Mouse (Mus musculus) heart, embryonic 15.5 days (tissue): ENCODE data around the gene Eif2ak1. TPM values are rescaled to one million over a fixed set of nuclear protein-coding genes. Genes with fewer than 3 reads are reported as not detected.

Experiments
- ATAC-seq: fragments of 200-750 bp; cut with Nextera tagmentation; replicated peaks from 2 replicates; pipeline ENCODE4 v1.8.0; 2017; ENCODE audit warnings: low read depth, moderate TSS enrichment; ENCODE audit not compliant: insufficient number of reproducible peaks, insufficient read depth, low FRiP score
- H3K27ac ChIP-seq: fragments of 300-500 bp; sonication (generic); 2 replicates; pipeline ENCODE4 v1.5.1; 2015; ENCODE audit warnings: mild to moderate bottlenecking, inconsistent platforms
- H3K27me3 ChIP-seq: fragments of 300-500 bp; sonication (generic); 2 replicates; pipeline ENCODE4 v1.6.1; 2015; ENCODE audit warnings: inconsistent platforms
- H3K36me3 ChIP-seq: fragments of 300-500 bp; sonication (generic); 2 replicates; pipeline ENCODE4 v1.6.1; 2015; ENCODE audit warnings: mild to moderate bottlenecking, inconsistent platforms
- H3K4me1 ChIP-seq: fragments of 300-500 bp; sonication (generic); replicated peaks from 2 replicates; pipeline ENCODE4 v1.6.1; 2015; ENCODE audit warnings: inconsistent platforms
- H3K4me2 ChIP-seq: fragments of 300-500 bp; sonication (generic); 2 replicates; pipeline ENCODE4 v1.6.1; 2015; ENCODE audit warnings: inconsistent platforms, mild to moderate bottlenecking, moderate library complexity
- H3K4me3 ChIP-seq: fragments of 300-500 bp; sonication (generic); 2 replicates; pipeline ENCODE4 v1.5.1; 2015; ENCODE audit warnings: mild to moderate bottlenecking, inconsistent platforms
- H3K9ac ChIP-seq: fragments of 300-500 bp; sonication (generic); 2 replicates; pipeline ENCODE4 v1.6.1; 2015; ENCODE audit warnings: mild to moderate bottlenecking, inconsistent platforms
- H3K9me3 ChIP-seq: fragments of 300-500 bp; sonication (generic); replicated peaks from 2 replicates; pipeline ENCODE4 v1.6.1; 2016; ENCODE audit warnings: inconsistent platforms
- WGBS: fragments of 180-500 bp; shearing (Covaris S2); methylation state at CpG from one replicate; pipeline ENCODE4 v1.1.7; 2015; ENCODE audit warnings: mixed read lengths; 5-methylcytosine and 5-hydroxymethylcytosine counted together
- polyA plus RNA-seq: library from polyadenylated mRNA; unstranded; fragments of >200 nt; fragmentation: Nextera tagmentation; extraction: Ambion mirVana; gene quantifications from 2 replicates; pipeline ENCODE4 v1.2.1, GENCODE M21; 2015

Eif2ak1 gene
- polyA plus RNA-seq, 1 experiment from 2014 or later = 22.9 TPM

DNA sequence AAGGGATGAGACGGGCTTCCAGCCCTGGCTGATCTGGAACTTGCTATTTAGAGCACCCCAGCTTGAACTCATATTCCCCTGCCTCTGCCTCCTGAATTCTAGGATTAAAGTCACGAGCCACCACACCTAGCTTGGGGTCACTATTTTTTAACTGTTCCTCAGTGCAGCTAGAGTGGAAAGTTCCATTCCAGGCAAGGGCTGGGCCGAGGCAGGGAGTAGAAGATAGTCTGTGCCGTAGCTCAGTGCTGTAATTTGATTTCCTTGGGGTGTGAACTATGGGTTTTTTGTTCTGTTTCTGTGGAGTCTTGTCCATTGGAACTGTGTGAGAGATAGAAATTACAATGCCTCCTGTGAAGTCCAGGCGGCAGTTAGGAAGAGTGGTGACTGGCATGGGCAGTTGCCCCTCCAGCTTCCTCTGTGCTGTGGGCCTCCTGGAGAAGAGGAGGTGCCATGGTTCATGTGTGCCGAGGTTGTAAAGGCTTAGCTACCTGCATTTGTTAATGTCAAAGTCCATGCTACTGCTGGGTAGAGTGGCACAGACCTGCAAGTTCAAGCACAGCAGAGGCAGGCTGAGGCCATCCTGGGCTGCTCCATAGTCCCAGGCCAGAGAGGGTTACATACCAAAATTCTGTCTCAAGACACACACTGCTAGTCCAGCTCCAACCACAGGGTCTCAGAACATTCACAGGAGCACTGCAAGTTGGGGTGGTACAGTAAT lies 114.4 kb downstream of the Eif2ak1 start:
- H3K9me3 ChIP-seq = no peaks in the 10 kb centered on the region
- no peak overlapping the region for H3K4me3 ChIP-seq
- no peak overlapping the region for H3K9ac ChIP-seq
- H3K27ac ChIP-seq = no peak overlapping the region
- H3K36me3 ChIP-seq = peaks cover 37% of the 10 kb centered on the region
- ATAC-seq = no peak
- WGBS = 85% methylated on average over 6 of the region's 6 CpGs
- H3K27me3 ChIP-seq = no peaks in the 10 kb centered on the region
- H3K4me2 ChIP-seq = no peak overlapping the region
- H3K4me1 ChIP-seq = no peaks in the 10 kb centered on the region; the same call in 1 of the 2 replicates

DNA sequence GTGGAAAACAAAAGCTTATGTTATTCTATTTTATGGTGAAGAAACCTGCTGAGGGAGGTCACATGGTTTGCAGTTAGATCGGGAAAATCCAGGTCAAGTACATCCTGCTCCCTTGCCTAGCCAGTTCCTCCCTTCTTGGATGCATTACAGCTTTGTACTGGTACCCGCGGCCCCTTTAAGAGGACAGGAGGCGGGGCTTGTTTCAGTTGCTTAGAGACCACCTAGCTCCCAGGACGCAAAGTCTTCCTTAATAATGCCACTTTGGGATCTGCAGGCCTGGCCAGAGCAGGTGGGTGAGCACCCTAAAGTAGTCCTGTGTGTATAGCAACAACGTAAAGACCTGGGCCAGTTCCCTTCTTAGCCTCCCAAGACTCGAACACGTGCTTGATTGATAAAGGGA lies 115.2 kb downstream of the Eif2ak1 start, which contains the start of gene Rsph10b:
Gene Rsph10b, plus strand, starts transcription at position 205 of the 400 bp plus-strand sequence.
- WGBS = 18% methylated on average over 8 of the region's 8 CpGs
- Histone ChIP-seq H3K4me1 (no peaks in the 10 kb centered on the region; the same call in 1 of the 2 replicates), H3K9me3 (no peaks in the 10 kb centered on the region), H3K9ac (no peak within 1 kb of the TSS), H3K27me3 (no peaks in the 10 kb centered on the region), H3K36me3 (peaks cover 36% of the 10 kb centered on the region), H3K27ac (no peak within 1 kb of the TSS), H3K4me3 (no peak within 1 kb of the TSS), H3K4me2 (no peak within 1 kb of the TSS)
- no peak for ATAC-seq

DNA sequence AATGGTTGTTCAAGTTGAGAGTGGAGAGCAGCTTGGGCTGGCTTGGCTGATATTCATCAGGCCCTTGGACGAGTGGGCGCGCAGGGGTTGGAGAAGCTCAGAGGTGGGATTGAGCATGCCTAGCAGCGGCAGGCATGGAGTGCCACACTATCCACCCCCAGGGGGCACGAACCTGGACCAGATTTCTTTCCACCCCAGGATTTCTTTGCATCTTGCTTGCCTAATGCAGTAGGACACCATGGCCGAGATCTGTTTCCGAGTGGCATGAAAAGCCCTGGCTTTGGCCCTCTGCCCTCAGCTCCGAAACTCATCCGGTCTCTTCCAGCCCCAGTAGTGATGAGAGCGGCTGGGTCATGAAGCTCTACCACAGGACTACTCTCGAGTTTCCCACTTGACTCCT lies 115.8 kb downstream of the Eif2ak1 start:
- Histone ChIP-seq H3K4me1 (no peaks in the 10 kb centered on the region; the same call in 1 of the 2 replicates), H3K9ac (no peak overlapping the region), H3K36me3 (peaks cover 31% of the 10 kb centered on the region), H3K4me2 (no peak overlapping the region), H3K4me3 (no peak overlapping the region), H3K27ac (no peak overlapping the region), H3K27me3 (no peaks in the 10 kb centered on the region), H3K9me3 (no peaks in the 10 kb centered on the region)
- no peak for ATAC-seq
- 84% methylated on average over 11 of the region's 11 CpGs for WGBS

DNA sequence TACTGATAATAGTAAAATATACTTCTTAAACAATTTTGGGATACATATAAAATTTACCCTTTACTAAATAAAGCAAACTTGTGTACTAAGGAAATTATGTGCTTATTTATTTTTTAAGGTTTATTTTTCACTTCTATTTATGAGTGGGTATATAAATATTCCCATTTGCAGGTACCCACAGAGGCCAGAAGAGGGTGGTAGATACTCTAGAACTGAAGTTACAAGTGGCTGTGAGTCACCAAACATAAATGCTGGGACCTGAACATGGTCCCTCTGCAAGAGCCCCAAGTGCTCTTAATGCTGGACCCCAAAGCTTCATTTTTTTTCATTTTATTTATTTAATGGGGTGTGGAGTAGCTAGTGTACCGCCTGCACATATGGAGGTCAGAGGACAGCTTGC lies 116.3 kb downstream of the Eif2ak1 start:
- Histone ChIP-seq H3K9ac (no peak overlapping the region), H3K4me2 (no peak overlapping the region), H3K4me1 (no peaks in the 10 kb centered on the region; the same call in 1 of the 2 replicates), H3K27ac (no peak overlapping the region), H3K36me3 (peaks cover 27% of the 10 kb centered on the region), H3K4me3 (no peak overlapping the region), H3K9me3 (no peaks in the 10 kb centered on the region), H3K27me3 (no peaks in the 10 kb centered on the region)
- WGBS = 75% methylated on average over 1 of the region's 1 CpGs
- ATAC-seq = no peak

DNA sequence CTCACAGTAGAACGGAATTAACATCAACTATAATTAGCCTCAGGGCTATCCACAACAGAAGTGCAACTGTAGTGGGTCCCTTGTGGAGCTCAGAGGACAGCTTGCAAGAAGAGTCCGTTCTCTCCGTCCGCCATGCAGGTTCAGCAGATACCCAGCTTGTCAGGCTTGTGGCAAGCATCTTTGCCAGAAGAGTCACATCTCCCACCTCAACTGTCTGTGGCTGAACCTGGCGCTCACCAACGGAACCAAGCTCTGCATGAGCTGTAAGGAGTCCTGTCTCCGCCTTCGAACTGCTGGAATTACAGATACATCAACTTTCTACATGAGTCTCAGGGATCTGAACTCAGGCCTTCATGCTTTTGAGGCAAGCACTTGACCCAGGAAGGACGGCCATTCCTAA lies 118.6 kb downstream of the Eif2ak1 start:
- Histone ChIP-seq H3K9ac (no peak overlapping the region), H3K27ac (no peak overlapping the region), H3K9me3 (no peaks in the 10 kb centered on the region), H3K4me3 (no peak overlapping the region), H3K4me1 (no peaks in the 10 kb centered on the region; the same call in 1 of the 2 replicates), H3K36me3 (peaks cover 6% of the 10 kb centered on the region; the same call in 1 of the 2 replicates), H3K27me3 (no peaks in the 10 kb centered on the region), H3K4me2 (no peak overlapping the region)
- WGBS = 72% methylated on average over 9 of the region's 9 CpGs
- no peak for ATAC-seq

DNA sequence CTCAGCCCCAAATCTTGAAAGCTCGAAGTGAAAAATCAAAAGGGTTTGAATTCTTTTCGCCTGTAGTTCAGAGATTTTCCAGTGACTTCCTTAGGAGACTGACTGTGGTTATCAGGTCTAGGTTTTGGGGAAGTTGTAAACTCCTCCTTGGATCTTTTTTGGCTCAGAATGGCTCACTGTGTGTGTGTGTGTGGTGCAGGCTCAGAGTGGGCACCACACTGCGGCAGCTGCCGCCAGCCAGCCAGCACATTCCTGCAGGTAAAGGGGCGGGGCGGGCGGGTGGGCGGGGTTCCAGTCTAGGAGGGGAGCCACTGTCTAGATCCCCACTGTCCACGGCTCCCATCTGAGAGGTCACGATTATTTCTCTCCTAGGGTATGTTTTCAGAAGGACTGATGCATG lies 124.0 kb downstream of the Eif2ak1 start:
- H3K27me3 ChIP-seq = no peaks in the 10 kb centered on the region
- H3K27ac ChIP-seq = no peak overlapping the region
- no peak for ATAC-seq
- H3K9ac ChIP-seq = no peak overlapping the region
- H3K4me3 ChIP-seq = no peak overlapping the region
- WGBS = 31% methylated on average over 10 of the region's 10 CpGs
- no peaks in the 10 kb centered on the region for H3K36me3 ChIP-seq
- no peaks in the 10 kb centered on the region for H3K4me1 ChIP-seq
- H3K9me3 ChIP-seq = no peaks in the 10 kb centered on the region
- H3K4me2 ChIP-seq = no peak overlapping the region

DNA sequence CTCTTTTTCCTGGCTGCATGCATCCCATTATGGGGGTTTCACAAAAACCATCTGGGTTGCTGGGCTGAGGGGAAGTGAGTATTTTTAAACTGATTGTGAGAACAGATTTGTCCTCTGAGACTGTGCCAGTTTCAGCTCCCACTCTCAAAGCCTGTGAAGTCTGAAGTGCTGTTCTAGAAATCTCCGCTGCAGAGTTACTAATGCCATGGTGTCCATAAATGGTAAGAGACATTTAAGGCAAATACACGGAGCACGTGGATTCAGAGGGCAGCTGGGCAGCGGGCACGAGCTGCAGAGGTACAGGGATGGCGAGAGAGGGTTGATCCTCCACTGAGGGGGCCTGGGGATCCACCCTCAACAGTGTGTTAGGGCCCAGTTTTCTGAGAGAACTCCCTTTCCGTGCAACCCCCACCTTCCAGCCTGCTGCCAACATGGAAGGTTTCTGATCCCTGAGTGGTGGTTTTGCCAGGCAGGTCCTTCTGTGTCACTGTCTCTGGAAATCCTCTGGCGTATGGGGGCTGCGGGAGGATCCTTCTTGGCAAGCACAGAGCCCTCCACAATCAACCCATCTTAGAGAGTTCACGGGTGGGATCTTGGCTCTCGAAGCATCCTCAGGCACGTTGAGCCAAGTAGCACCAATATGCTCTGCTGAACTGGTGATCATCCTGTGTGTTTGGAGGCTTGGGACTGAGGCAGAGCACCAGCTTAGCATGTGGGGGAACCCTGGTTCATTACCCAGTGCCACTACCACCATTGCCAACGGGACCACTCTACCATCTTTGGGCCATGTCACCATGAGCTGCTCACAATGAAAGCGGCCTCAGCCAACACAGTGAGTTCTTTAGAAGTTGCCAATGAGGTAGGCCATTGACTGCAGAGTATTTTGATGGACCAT lies 125.9 kb downstream of the Eif2ak1 start:
- ATAC-seq = no peak
- 73% methylated on average over 14 of the region's 14 CpGs for WGBS
- H3K27ac ChIP-seq = no peak overlapping the region

DNA sequence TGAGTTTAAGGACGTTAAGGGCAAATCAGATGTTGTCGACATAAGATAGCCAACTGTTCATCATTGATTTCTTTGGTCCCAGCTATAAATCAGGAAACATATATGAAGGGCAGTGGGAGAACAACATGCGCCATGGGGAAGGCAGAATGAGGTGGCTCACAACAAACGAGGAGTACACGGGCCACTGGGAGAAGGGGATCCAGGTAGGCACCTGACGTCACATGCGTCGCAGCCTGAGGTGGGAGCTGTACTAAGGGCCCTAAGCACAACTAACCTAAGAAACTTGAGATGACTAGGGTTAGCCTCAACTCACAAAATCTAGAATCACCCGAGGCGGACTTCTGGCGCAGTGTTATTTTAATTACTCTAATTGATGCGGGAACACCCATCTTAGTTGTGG lies 130.8 kb downstream of the Eif2ak1 start:
- no peaks in the 10 kb centered on the region for H3K4me1 ChIP-seq
- H3K9ac ChIP-seq = no peak overlapping the region
- no peak overlapping the region for H3K27ac ChIP-seq
- no peak for ATAC-seq
- no peaks in the 10 kb centered on the region for H3K9me3 ChIP-seq
- H3K36me3 ChIP-seq = no peaks in the 10 kb centered on the region
- no peak overlapping the region for H3K4me3 ChIP-seq
- no peak overlapping the region for H3K4me2 ChIP-seq
- WGBS = 81% methylated on average over 12 of the region's 12 CpGs
- no peaks in the 10 kb centered on the region for H3K27me3 ChIP-seq

More for the DNA sequence above, 125.9 kb downstream of the Eif2ak1 start:
- H3K36me3 ChIP-seq = no peaks in the 10 kb centered on the region
- no peak overlapping the region for H3K4me3 ChIP-seq
- no peaks in the 10 kb centered on the region for H3K9me3 ChIP-seq
- no peaks in the 10 kb centered on the region for H3K27me3 ChIP-seq
- H3K9ac ChIP-seq = no peak overlapping the region
- H3K4me2 ChIP-seq = no peak overlapping the region
- H3K4me1 ChIP-seq = no peaks in the 10 kb centered on the region

DNA sequence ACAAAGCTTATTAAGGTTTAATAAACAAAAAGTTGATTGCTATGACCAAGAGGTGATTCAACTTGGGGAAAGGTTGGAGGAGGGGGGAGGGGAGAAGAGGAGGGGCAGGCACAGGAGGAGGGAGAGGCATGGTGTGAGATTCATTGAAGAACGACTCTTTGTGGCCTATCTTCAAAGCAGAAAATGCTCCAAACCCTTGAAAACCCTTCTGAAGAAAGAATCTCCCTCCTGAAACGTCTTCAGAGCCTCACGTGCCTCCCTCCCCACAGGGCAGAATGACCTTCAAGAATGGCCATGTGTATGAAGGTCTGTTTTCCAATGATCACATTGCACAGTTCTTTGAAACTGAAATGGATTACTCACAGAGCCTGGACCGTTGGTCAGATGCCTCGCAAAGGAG lies 132.4 kb downstream of the Eif2ak1 start:
- Histone ChIP-seq H3K4me1 (no peaks in the 10 kb centered on the region), H3K27ac (no peak overlapping the region), H3K9ac (no peak overlapping the region), H3K4me3 (no peak overlapping the region), H3K27me3 (no peaks in the 10 kb centered on the region), H3K9me3 (no peaks in the 10 kb centered on the region), H3K36me3 (no peaks in the 10 kb centered on the region), H3K4me2 (no peak overlapping the region)
- no peak for ATAC-seq
- WGBS = 44% methylated on average over 5 of the region's 5 CpGs
